Mouse (Mus musculus) adrenal gland (tissue): ENCODE measurements around the gene Ghr.

Experiments used
- intact Hi-C: fragments of 180-260 bp; cut with DNase I; formaldehyde crosslinking; loops from one replicate; pipeline ENCODE4 v1.15.1; 2025
- long read RNA-seq, 2 experiments: library from polyadenylated mRNA; unstranded; transcript quantifications; one replicate each; pipeline ENCODE4 v2.0.0; 2020; ENCODE audit warnings: borderline replicate concordance in 1 of 2; ENCODE audit not compliant: insufficient replicate concordance in 1 of 2

Ghr gene
- long read RNA-seq, experiment 1, partial matches to known transcripts, result 0 of 5 reads
- long read RNA-seq, experiment 1, other reads (novel, unspliced or antisense), result 3 of 5 reads
- long read RNA-seq, experiment 2, full-length matches to known transcripts, result 5 of 9 reads
- long read RNA-seq, experiment 2, partial matches to known transcripts, result 1 of 9 reads
- long read RNA-seq, experiment 2, other reads (novel, unspliced or antisense), result 3 of 9 reads

GRCm38 (mm10) chr15:3582807-3583636, at the start of gene Ghr:
Ghr (minus strand) TSS chr15:3583492.
- intact Hi-C loops, result loop anchor here (1.0 to 10.0 kb wide), 3 partner anchors 142 to 368 kb away; no protein-coding TSS in a partner anchor

GRCm38 (mm10) chr15:3622746-3623145, 39.5 kb upstream of the Ghr start:
- intact Hi-C loops, result no loop called here

DNA sequence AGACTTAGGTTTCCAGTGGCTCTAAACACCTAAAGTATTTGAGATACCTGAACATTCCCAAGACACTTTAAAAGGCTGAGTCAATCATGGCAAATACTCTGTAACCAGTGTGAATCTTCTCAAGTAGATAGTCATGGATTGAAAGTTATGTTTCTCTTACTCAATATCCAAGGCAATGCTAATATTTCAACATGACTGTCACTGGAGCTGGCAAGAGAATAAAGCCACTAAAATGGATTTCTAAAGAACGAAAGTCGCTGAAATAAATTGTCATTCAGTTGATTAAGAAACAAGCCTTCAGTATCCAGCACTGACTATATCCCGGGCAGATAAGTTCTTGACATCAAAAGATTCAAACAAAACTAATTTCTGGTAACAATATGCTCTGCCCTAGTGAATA, 37.1 kb upstream of the Ghr start:
- intact Hi-C loops, result no loop called here

- intact Hi-C loops, result no loop called here
Observed at GRCm38 (mm10) chr15:3618311-3618710, 35.0 kb upstream of the Ghr start.

GRCm38 (mm10) chr15:3611961-3612360, 28.7 kb upstream of the Ghr start:
- intact Hi-C loops, result no loop called here

GRCm38 (mm10) chr15:3607951-3608350, 24.7 kb upstream of the Ghr start:
- intact Hi-C loops, result loop anchor here (10.0 kb wide), 1 partner anchor 297 kb away; no protein-coding TSS in a partner anchor

- intact Hi-C loops, result loop anchor here (10.0 kb wide), 1 partner anchor 303 kb away; no protein-coding TSS in a partner anchor
Observed at GRCm38 (mm10) chr15:3602098-3602486, 18.8 kb upstream of the Ghr start.

DNA sequence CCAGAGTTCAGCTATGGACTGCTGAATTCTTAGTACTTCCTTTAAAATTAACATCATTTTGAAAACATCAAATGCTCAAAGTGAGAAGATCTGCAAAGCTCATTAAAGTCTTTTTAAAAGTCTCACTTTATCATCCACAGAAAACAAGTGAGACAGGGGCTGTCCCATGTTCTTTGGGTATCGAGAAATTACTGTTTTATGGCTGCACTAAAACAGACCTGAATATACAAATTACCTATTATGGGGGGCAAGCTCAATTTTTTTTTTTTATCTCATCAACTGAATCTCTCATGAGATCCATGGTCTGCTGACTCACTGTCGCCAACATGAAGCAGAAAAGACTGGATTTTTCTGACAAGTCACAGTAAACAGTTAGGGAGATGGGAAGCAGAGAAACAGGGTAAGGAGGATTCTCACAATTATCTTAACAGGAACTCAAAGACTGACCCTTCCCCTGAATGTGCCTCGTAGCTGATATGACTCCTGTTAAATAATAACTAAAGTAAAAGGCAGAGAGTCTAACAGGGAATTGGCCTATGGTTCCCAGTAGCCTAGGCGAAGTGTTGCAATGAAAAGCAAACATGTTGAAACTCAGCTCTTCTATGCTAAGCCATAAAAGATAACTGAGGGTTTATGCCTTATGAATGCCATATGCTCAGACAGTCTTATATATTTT, 18.3 kb upstream of the Ghr start:
- intact Hi-C loops, result loop anchor here (10.0 kb wide), 1 partner anchor 303 kb away; no protein-coding TSS in a partner anchor

- intact Hi-C loops, result loop anchor here (10.0 kb wide), 1 partner anchor 373 kb away; no protein-coding TSS in a partner anchor
Observed at GRCm38 (mm10) chr15:3587879-3588278, 4.6 kb upstream of the Ghr start.

- intact Hi-C loops, result loop anchor here (10.0 kb wide), 1 partner anchor 370 kb away; no protein-coding TSS in a partner anchor
Observed at GRCm38 (mm10) chr15:3584361-3584760, 1.1 kb upstream of the Ghr start.

DNA sequence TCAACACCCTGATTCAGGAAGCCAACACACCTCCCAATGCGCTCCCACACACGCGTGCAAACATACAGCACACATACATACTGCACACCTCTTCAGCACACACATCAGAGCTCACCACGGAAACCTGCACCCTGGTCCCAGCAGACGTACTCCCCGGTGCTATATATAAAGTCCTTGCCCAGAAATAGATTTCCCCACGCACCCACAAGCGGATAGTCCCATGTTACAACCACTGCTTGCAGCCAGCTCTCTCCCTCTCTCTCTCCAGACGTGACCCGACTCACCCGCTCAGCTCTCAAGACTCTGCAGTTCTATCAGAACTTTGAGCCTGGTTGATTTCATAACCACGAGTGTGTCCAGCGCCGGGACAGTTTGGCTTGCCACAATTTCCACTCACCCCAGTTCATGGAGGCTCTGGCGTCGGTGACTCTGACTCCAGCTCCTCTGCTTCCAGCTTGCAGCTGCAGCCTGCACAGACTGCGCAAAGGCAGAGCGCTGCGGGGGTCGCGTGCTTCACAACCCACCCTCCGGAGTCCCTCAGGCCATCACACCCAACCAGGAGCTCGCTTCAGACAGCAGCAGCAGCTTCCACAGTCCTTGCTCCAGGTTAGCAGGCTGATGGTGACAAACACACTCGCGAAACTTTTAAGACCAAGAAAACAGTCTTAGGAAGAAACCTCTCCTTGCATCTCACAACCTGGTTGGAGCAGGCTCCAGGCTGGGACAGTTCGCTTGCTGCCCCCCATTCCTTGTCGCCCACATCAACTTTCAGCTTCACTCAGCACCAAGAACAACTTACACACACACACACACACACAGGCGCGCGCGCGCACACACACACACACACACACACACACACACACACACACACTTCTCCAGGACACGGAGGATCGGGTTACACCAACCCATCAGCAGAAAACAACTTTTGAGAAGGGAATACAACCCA, 1.2 kb downstream of the Ghr start:
- intact Hi-C loops, result loop anchor here (2.0 to 10.0 kb wide), 2 partner anchors 225 to 367 kb away; no protein-coding TSS in a partner anchor

DNA sequence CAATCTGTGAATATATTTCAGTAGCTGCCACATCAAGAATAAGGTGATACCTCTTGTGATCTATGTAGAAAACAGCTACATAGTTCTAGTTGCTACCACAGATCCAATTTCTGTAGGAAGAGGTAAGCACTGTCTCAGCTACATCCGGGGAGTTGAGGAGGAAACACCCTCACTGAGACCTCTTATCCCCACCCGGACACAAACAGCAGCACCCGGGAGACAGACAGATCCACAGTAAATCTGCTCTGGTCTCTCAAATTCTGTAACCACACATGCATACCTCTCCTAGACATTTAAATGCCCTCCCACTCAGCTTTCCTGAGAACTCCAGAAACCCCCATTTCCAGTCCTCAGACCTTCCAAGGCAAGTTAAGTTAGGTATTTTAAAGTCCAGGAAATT, 2.0 kb downstream of the Ghr start:
- intact Hi-C loops, result loop anchor here (10.0 kb wide), 1 partner anchor 367 kb away; no protein-coding TSS in a partner anchor

GRCm38 (mm10) chr15:3580216-3580615, 3.1 kb downstream of the Ghr start:
- intact Hi-C loops, result loop anchor here (10.0 kb wide), 1 partner anchor 365 kb away; no protein-coding TSS in a partner anchor

- intact Hi-C loops, result no loop called here
Observed at GRCm38 (mm10) chr15:3578286-3578980, 4.9 kb downstream of the Ghr start.

GRCm38 (mm10) chr15:3569178-3569903, 14.0 kb downstream of the Ghr start:
- intact Hi-C loops, result no loop called here

DNA sequence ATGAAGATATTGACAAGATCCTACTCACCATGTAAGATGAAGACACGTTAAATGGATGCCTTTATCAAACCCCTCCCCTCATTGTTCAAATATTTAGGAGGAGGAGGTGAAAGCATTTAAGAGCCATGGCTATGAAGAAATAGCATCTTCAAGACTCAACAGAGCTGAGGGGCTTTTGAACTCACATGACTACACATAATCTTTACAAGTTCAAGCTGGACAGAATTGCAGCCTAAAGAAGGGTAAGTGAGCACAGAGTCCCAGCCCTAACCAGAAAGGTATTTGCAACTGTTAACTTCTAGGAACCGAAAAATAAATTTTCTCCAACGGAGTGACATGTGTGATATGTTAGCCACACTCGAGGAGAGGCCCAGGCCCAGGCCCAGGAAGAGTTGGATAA, 18.7 kb downstream of the Ghr start:
- intact Hi-C loops, result no loop called here

GRCm38 (mm10) chr15:3563929-3564516, 19.3 kb downstream of the Ghr start:
- intact Hi-C loops, result no loop called here

- intact Hi-C loops, result no loop called here
Observed at GRCm38 (mm10) chr15:3563473-3563872, 19.8 kb downstream of the Ghr start.

GRCm38 (mm10) chr15:3558524-3558923, 24.8 kb downstream of the Ghr start:
- intact Hi-C loops, result no loop called here
